In genomic region chr5:135238832-135239231, GRCm38 (mm10) we compare ENCODE assay signal across 28 mouse cellular contexts. TPM values are rescaled to one million over a fixed set of nuclear protein-coding genes. Genes with fewer than 3 reads are reported as not detected.
A peak's percentile ranks its signal among the peaks of the same experiment; 100 is the strongest.
DNase-seq lines count a peak whose midpoint lies in the region; ATAC-seq and TF ChIP-seq lines count a peak whose summit lies in the region.
"Had no signal": no experiment of that assay in that cellular context is flagged by ENCODE, and none has a peak within 500 bp of the region (broad histone marks: within the 10 kb centered on the region; RNA-seq: fewer than 3 reads in every experiment).

No protein-coding gene starts in this region.

- no peaks in the 10 kb centered on the region for H3K9me3 ChIP-seq in intestine, postnatal 0 days (ENCODE audit: control insufficient read depth)
- H3K9me3 ChIP-seq in intestine, embryonic 15.5 days: no peaks in the 10 kb centered on the region
- no peaks in the 10 kb centered on the region for H3K9me3 ChIP-seq in lung, embryonic 14.5 days (ENCODE audit: low read depth, low read length)
- H3K9me3 ChIP-seq: embryonic facial prominence, embryonic 10.5 days; embryonic facial prominence, embryonic 15.5 days; forebrain, embryonic 13.5 days; heart, embryonic 13.5 days; hindbrain, embryonic 13.5 days; liver, embryonic 13.5 days; lung, embryonic 15.5 days; megakaryocyte, embryonic 14.5 days; midbrain, embryonic 13.5 days had no signal

- WGBS in intestine, postnatal 0 days: 89% methylated on average over 2 of the region's 2 CpGs
- 87% methylated on average over 2 of the region's 2 CpGs for WGBS in intestine, embryonic 15.5 days
- WGBS in lung, embryonic 14.5 days: 76% methylated on average over 2 of the region's 2 CpGs

- TF ChIP-seq POLR2A in brain, embryonic 14.5 days (IDR thresholded peaks at IDR 0.05; ENCODE audit: borderline replicate concordance, extremely low read depth, insufficient read depth, insufficient read length, poor library complexity, severe bottlenecking): no peak

- peak; percentile 54 for TF ChIP-seq CTCF in gastrocnemius, adult 2 months (IDR thresholded peaks at IDR 0.05)
- peak; percentile 50 for TF ChIP-seq CTCF in intestine, postnatal 0 days (IDR thresholded peaks at IDR 0.05; ENCODE audit: low read depth)
- TF ChIP-seq CTCF in lung, embryonic 14.5 days (IDR thresholded peaks at IDR 0.05; ENCODE audit: low read depth): peak; percentile 27
- peak; percentile 40; the same call in 1 of the 2 replicates for TF ChIP-seq CTCF in brain, embryonic 14.5 days (IDR thresholded peaks at IDR 0.05; ENCODE audit: borderline replicate concordance, extremely low read depth, insufficient read depth, insufficient read length)

- no peaks in the 10 kb centered on the region for H3K27me3 ChIP-seq in intestine, postnatal 0 days (replicated peaks; ENCODE audit: control insufficient read depth, insufficient read depth, low read length)
- no peaks in the 10 kb centered on the region for H3K27me3 ChIP-seq in intestine, embryonic 15.5 days (replicated peaks)
- no peaks in the 10 kb centered on the region for H3K27me3 ChIP-seq in lung, embryonic 14.5 days (ENCODE audit: insufficient read depth, low read length)
- H3K27me3 ChIP-seq: embryonic facial prominence, embryonic 15.5 days; forebrain, embryonic 13.5 days; heart, embryonic 13.5 days; hindbrain, embryonic 13.5 days; liver, embryonic 13.5 days; lung, embryonic 15.5 days; megakaryocyte, embryonic 14.5 days; midbrain, embryonic 13.5 days had no signal

- no peak overlapping the region for H3K4me2 ChIP-seq in intestine, postnatal 0 days (replicated peaks; ENCODE audit: low read depth)
- H3K4me2 ChIP-seq in intestine, embryonic 15.5 days (replicated peaks): no peak overlapping the region
- no peak overlapping the region for H3K4me2 ChIP-seq in lung, embryonic 14.5 days
- H3K4me2 ChIP-seq: embryonic facial prominence, embryonic 15.5 days; forebrain, embryonic 13.5 days; heart, embryonic 13.5 days; hindbrain, embryonic 13.5 days; liver, embryonic 13.5 days; lung, embryonic 15.5 days; midbrain, embryonic 13.5 days had no signal

- no peak overlapping the region for H3K4me3 ChIP-seq in gastrocnemius, adult 2 months
- no peak overlapping the region for H3K4me3 ChIP-seq in intestine, postnatal 0 days (ENCODE audit: low read depth, low read length)
- no peak overlapping the region for H3K4me3 ChIP-seq in intestine, embryonic 15.5 days (replicated peaks)
- no peak overlapping the region for H3K4me3 ChIP-seq in lung, embryonic 14.5 days (ENCODE audit: low read depth, low read length)
- H3K4me3 ChIP-seq: embryonic facial prominence, embryonic 10.5 days; embryonic facial prominence, embryonic 15.5 days; forebrain, embryonic 13.5 days; heart, embryonic 13.5 days; hindbrain, embryonic 13.5 days; liver, embryonic 13.5 days; lung, embryonic 15.5 days; megakaryocyte, embryonic 14.5 days; midbrain, embryonic 13.5 days had no signal

- peak overlapping the region; percentile 62; the same call in 1 of the 2 replicates for H3K27ac ChIP-seq in gastrocnemius, adult 2 months
- H3K27ac ChIP-seq in intestine, postnatal 0 days (ENCODE audit: low read depth, low read length): no peak overlapping the region
- no peak overlapping the region for H3K27ac ChIP-seq in intestine, embryonic 15.5 days
- no peak overlapping the region for H3K27ac ChIP-seq in lung, embryonic 14.5 days (ENCODE audit: low read depth)
- H3K27ac ChIP-seq: embryonic facial prominence, embryonic 10.5 days; embryonic facial prominence, embryonic 15.5 days; forebrain, embryonic 13.5 days; hindbrain, embryonic 13.5 days; liver, embryonic 13.5 days; lung, embryonic 15.5 days; midbrain, embryonic 13.5 days had no signal

- ATAC-seq in intestine, postnatal 0 days: no peak
- ATAC-seq in intestine, embryonic 15.5 days: no peak
- ATAC-seq in lung, embryonic 14.5 days (ENCODE audit: insufficient read depth): no peak
- ATAC-seq: forebrain, embryonic 13.5 days; midbrain, embryonic 13.5 days had no signal

- no peaks in the 10 kb centered on the region for H3K4me1 ChIP-seq in intestine, postnatal 0 days (replicated peaks; ENCODE audit: control insufficient read depth, insufficient read depth, low read length)
- no peaks in the 10 kb centered on the region for H3K4me1 ChIP-seq in intestine, embryonic 15.5 days (replicated peaks)
- no peaks in the 10 kb centered on the region for H3K4me1 ChIP-seq in lung, embryonic 14.5 days (ENCODE audit: insufficient read depth)
- H3K4me1 ChIP-seq: embryonic facial prominence, embryonic 10.5 days; embryonic facial prominence, embryonic 15.5 days; forebrain, embryonic 13.5 days; liver, embryonic 13.5 days; lung, embryonic 15.5 days; midbrain, embryonic 13.5 days had no signal

- intact Hi-C loops in gastrocnemius, adult 2 months (cut with DNase I): loop anchor here (10.0 kb wide), 1 partner anchor 126 kb away; the partner anchor contains the start of gene Nsun5
- intact Hi-C loops in gastrocnemius, postnatal 36 days (cut with DNase I): loop anchor here (10.0 kb wide), 1 partner anchor 126 kb away; the partner anchor contains the start of gene Nsun5

- H3K9ac ChIP-seq in intestine, postnatal 0 days (ENCODE audit: low read depth, low read length): no peak overlapping the region
- no peak overlapping the region for H3K9ac ChIP-seq in intestine, embryonic 15.5 days
- H3K9ac ChIP-seq in lung, embryonic 14.5 days: no peak overlapping the region
- H3K9ac ChIP-seq: embryonic facial prominence, embryonic 15.5 days; forebrain, embryonic 13.5 days; heart, embryonic 13.5 days; hindbrain, embryonic 13.5 days; liver, embryonic 13.5 days; lung, embryonic 15.5 days; midbrain, embryonic 13.5 days had no signal

- DNase-seq in gastrocnemius, adult 2 months: no peak
- DNase-seq in gastrocnemius, postnatal 36 days: no peak
- no peak for DNase-seq in lung, embryonic 14.5 days
- no peak for DNase-seq in lung, postnatal 14 days
- no peak for DNase-seq in brain, embryonic 14.5 days (ENCODE audit: low read depth)
- no peak for DNase-seq in spleen, postnatal 14 days (ENCODE audit: low spot score in 2 of 2)
- DNase-seq: adrenal gland, postnatal 14 days; cerebellum, adult 11-12 months; cerebellum, postnatal 10 days; kidney, adult 8-10 months; kidney, postnatal 10 days; left cerebral cortex, postnatal 4 days; liver, embryonic 13.5 days; lung, postnatal 4 days; right cerebral cortex, postnatal 25 days; thymus, adult 18-20 months; thymus, postnatal 25 days had no signal

- H3K36me3 ChIP-seq in intestine, postnatal 0 days (ENCODE audit: control insufficient read depth, insufficient read depth): peaks cover 94% of the 10 kb centered on the region
- peaks cover 76% of the 10 kb centered on the region for H3K36me3 ChIP-seq in intestine, embryonic 15.5 days
- peaks cover 100% of the 10 kb centered on the region for H3K36me3 ChIP-seq in lung, embryonic 14.5 days (ENCODE audit: insufficient read depth)

RNA-seq across cellular contexts. Expression of gene Fzd9, which starts 12.2 kb away (rescaled TPM):
- total RNA-seq in gastrocnemius, adult 2 months (2021): 10 to 100 TPM; 23.1 to 52.1 TPM
- total RNA-seq in gastrocnemius, postnatal 36 days (2021): 10 to 100 TPM; 19.1 to 27.1 TPM
- 0.07 and 0.18 TPM in 2 replicates for polyA plus RNA-seq in intestine, postnatal 0 days (2015; fragmentation: Nextera tagmentation; extraction: Ambion mirVana)
- polyA plus RNA-seq in intestine, embryonic 15.5 days (2015; fragmentation: Nextera tagmentation; extraction: Ambion mirVana): 0.87 and 0.88 TPM in 2 replicates
- 0.43 and 0.65 TPM in 2 replicates for polyA plus RNA-seq in lung, embryonic 14.5 days (2014; fragmentation: Nextera tagmentation; extraction: Ambion mirVana)
- 17.6 and 20.9 TPM in 2 replicates for polyA plus RNA-seq in brain, embryonic 14.5 days (2012; rRNA removed)
- total RNA-seq: neutrophil, adult 5-6 weeks had no signal

RNA-seq across cellular contexts. Expression of gene Baz1b, which starts 51.8 kb away (rescaled TPM):
- 10 to 100 TPM; 32.7 to 36.8 TPM for total RNA-seq in gastrocnemius, adult 2 months (2021)
- total RNA-seq in gastrocnemius, postnatal 36 days (2021): 10 to 100 TPM; 26.1 to 26.3 TPM
- 11.0 and 12.0 TPM in 2 replicates for polyA plus RNA-seq in intestine, postnatal 0 days (2015; fragmentation: Nextera tagmentation; extraction: Ambion mirVana)
- 33.1 and 34.1 TPM in 2 replicates for polyA plus RNA-seq in intestine, embryonic 15.5 days (2015; fragmentation: Nextera tagmentation; extraction: Ambion mirVana)
- 68.9 and 70.9 TPM in 2 replicates for polyA plus RNA-seq in lung, embryonic 14.5 days (2014; fragmentation: Nextera tagmentation; extraction: Ambion mirVana)
- 56.5 and 70.7 TPM in 2 replicates for polyA plus RNA-seq in brain, embryonic 14.5 days (2012; rRNA removed)
